Mouse (Mus musculus) liver, postnatal 0 days (tissue): ENCODE measurements around the gene H2-M5. TPM values are rescaled to one million over a fixed set of nuclear protein-coding genes. Genes with fewer than 3 reads are reported as not detected.
"Not testable (repeated sequence)": the region's sequence is repeated elsewhere in the genome, so short reads cannot be mapped to it uniquely, and the experiment has no call there.

Source experiments
- ATAC-seq: fragments of 200-750 bp; cut with Nextera tagmentation; 2 replicates; pipeline ENCODE4 v1.8.0; 2017; ENCODE audit warnings: mild to moderate bottlenecking, moderate library complexity
- DNase-seq: peaks from one replicate; pipeline ENCODE4 v3.0.0-alpha.2; 2016
- H3K27ac ChIP-seq: fragments of 300-500 bp; sonication (generic); 2 replicates; pipeline ENCODE4 v1.5.1; 2014; ENCODE audit warnings: antibody characterized with exemption, moderate library complexity, mild to moderate bottlenecking, low read depth
- H3K27me3 ChIP-seq: fragments of 300-500 bp; sonication (generic); 2 replicates; pipeline ENCODE4 v1.6.1; 2014; ENCODE audit warnings: low read length, control low read depth, mixed read lengths; ENCODE audit not compliant: insufficient read depth
- H3K36me3 ChIP-seq: fragments of 300-500 bp; sonication (generic); replicated peaks from 2 replicates; pipeline ENCODE4 v1.6.1; 2014; ENCODE audit warnings: mild to moderate bottlenecking, control low read depth, low read length, moderate library complexity, mixed read lengths; ENCODE audit not compliant: insufficient read depth
- H3K4me1 ChIP-seq: fragments of 300-500 bp; sonication (generic); 2 replicates; pipeline ENCODE4 v1.6.1; 2014; ENCODE audit warnings: antibody characterized with exemption, mild to moderate bottlenecking, control low read depth; ENCODE audit not compliant: insufficient read depth
- H3K4me2 ChIP-seq: fragments of 300-500 bp; sonication (generic); 2 replicates; pipeline ENCODE4 v1.6.1; 2014; ENCODE audit warnings: low read depth, mild to moderate bottlenecking, low read length, moderate library complexity, mixed read lengths
- H3K4me3 ChIP-seq: fragments of 300-500 bp; sonication (generic); 2 replicates; pipeline ENCODE4 v1.5.1; 2014; ENCODE audit warnings: low read depth, low read length
- H3K9ac ChIP-seq: fragments of 300-500 bp; sonication (generic); replicated peaks from 2 replicates; pipeline ENCODE4 v1.6.1; 2014; ENCODE audit warnings: mild to moderate bottlenecking, moderate library complexity
- H3K9me3 ChIP-seq: fragments of 300-500 bp; sonication (generic); 2 replicates; pipeline ENCODE4 v1.6.1; 2016; ENCODE audit warnings: mild to moderate bottlenecking, control low read depth, low read length, mixed read lengths
- CTCF ChIP-seq: sonication (generic); IDR thresholded peaks from 2 replicates; pipeline ENCODE4 v1.5.1; 2016; ENCODE audit warnings: antibody characterized with exemption, low read depth
- EP300 ChIP-seq: IDR thresholded peaks from 2 replicates; pipeline ENCODE4 v1.6.1; 2016; ENCODE audit warnings: antibody characterized with exemption, low read depth, mild to moderate bottlenecking
- WGBS: fragments of 180-500 bp; shearing (Covaris S2); extraction: QIAGEN DNeasy Blood & Tissue Kit; methylation state at CpG from one replicate; pipeline ENCODE4 v1.1.7; 2014; ENCODE audit not compliant: insufficient replicate concordance; 5-methylcytosine and 5-hydroxymethylcytosine counted together
- polyA plus RNA-seq: library from polyadenylated mRNA; unstranded; fragments of >200 nt; fragmentation: Nextera tagmentation; extraction: Ambion mirVana; gene quantifications from 2 replicates; pipeline ENCODE4 v1.2.1, GENCODE M21; 2015

H2-M5 gene
- polyA plus RNA-seq, 1 experiment from 2014 or later, result not detected

- H3K4me2 ChIP-seq, result no peak within 1 kb of the TSS
- H3K27ac ChIP-seq, result no peak within 1 kb of the TSS
- H3K9me3 ChIP-seq, result no peaks in the 10 kb centered on the region
- no peak for DNase-seq
- no peaks in the 10 kb centered on the region for H3K36me3 ChIP-seq
- no peaks in the 10 kb centered on the region for H3K4me1 ChIP-seq
- H3K4me3 ChIP-seq, result no peak within 1 kb of the TSS
- no peak within 1 kb of the TSS for H3K9ac ChIP-seq
- no peak for TF ChIP-seq EP300
- no peak for TF ChIP-seq CTCF
- 62% methylated on average over 9 of the region's 9 CpGs for WGBS
- H3K27me3 ChIP-seq, result no peaks in the 10 kb centered on the region
- no peak for ATAC-seq
Observed at GRCm38 (mm10) chr17:37022628-37023576, 33.6 kb upstream of the H2-M5 start, which contains the start of gene Mog. Gene Mog, minus strand, starts transcription at chr17:37023398.

DNA sequence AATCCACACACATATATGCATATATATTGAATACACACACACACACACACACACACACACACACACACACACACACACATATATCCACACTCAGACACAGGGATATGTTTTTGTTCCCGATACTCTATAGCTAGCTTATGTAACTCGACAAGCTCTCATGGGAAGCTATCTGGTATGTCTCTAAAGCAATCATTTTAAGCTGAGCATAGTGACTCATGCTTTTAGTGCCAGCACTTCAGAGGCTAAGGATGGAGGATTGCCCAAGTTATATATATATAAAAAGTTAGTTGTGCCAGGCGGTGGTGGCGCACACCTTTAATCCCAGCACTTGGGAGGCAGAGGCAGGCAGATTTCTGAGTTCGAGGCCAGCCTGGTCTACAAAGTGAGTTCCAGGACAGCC is 29.9 kb upstream of the H2-M5 start:
- H3K4me1 ChIP-seq, H3K4me2 ChIP-seq, H3K27ac ChIP-seq, H3K27me3 ChIP-seq, H3K9ac ChIP-seq, DNase-seq, H3K4me3 ChIP-seq, H3K36me3 ChIP-seq, ATAC-seq, H3K9me3 ChIP-seq: not testable (repeated sequence)
- WGBS, result 89% methylated on average over 5 of the region's 5 CpGs

GRCm38 (mm10) chr17:37018328-37018727 is 29.0 kb upstream of the H2-M5 start:
- no peak overlapping the region for H3K4me2 ChIP-seq
- no peaks in the 10 kb centered on the region for H3K9me3 ChIP-seq
- TF ChIP-seq CTCF (no peak), EP300 (no peak)
- 71% methylated on average over 3 of the region's 3 CpGs for WGBS
- no peaks in the 10 kb centered on the region for H3K4me1 ChIP-seq
- no peaks in the 10 kb centered on the region for H3K27me3 ChIP-seq
- no peak for ATAC-seq
- no peak overlapping the region for H3K27ac ChIP-seq
- DNase-seq, result no peak
- no peaks in the 10 kb centered on the region for H3K36me3 ChIP-seq
- no peak overlapping the region for H3K9ac ChIP-seq
- H3K4me3 ChIP-seq, result no peak overlapping the region

DNA sequence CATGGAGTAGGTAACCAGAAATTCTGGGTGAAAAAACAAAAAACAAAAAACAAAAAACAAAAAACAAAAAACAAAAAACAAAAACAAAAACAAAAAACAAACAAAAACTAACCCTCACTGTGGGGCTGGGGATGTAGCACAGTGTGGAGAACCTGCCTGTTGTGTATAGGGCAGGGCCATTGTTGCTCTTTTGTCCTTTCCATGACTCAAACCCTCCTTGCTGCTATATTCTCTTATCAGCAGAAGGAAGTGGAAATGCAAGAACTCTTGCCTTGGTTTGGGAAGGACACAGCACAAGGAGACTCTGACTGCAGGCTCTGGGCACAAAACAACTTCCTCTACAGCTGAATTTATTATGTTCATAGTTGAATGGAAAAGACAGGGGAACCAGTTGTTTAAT is 27.0 kb upstream of the H2-M5 start:
- TF ChIP-seq CTCF, result no peak
- no peak for TF ChIP-seq EP300
- DNase-seq (no peak), ATAC-seq (no peak)
- H3K9ac ChIP-seq, result no peak overlapping the region
- H3K36me3 ChIP-seq, result no peaks in the 10 kb centered on the region
- no peaks in the 10 kb centered on the region for H3K27me3 ChIP-seq
- no peak overlapping the region for H3K4me2 ChIP-seq
- H3K4me1 ChIP-seq, result no peaks in the 10 kb centered on the region
- H3K27ac ChIP-seq, result no peak overlapping the region
- H3K4me3 ChIP-seq, result no peak overlapping the region
- H3K9me3 ChIP-seq, result no peaks in the 10 kb centered on the region

GRCm38 (mm10) chr17:37012141-37012540 is 22.8 kb upstream of the H2-M5 start:
- Histone ChIP-seq H3K4me2 (no peak overlapping the region), H3K27me3 (no peaks in the 10 kb centered on the region), H3K4me1 (no peaks in the 10 kb centered on the region), H3K4me3 (no peak overlapping the region), H3K9me3 (no peaks in the 10 kb centered on the region), H3K9ac (no peak overlapping the region), H3K36me3 (no peaks in the 10 kb centered on the region), H3K27ac (no peak overlapping the region)
- TF ChIP-seq CTCF (no peak), EP300 (no peak)
- ATAC-seq (no peak), DNase-seq (no peak)
- WGBS, result 52% methylated on average over 5 of the region's 5 CpGs

- no peak overlapping the region for H3K4me2 ChIP-seq
- WGBS, result 76% methylated on average over 3 of the region's 3 CpGs
- TF ChIP-seq EP300 (no peak), CTCF (no peak)
- no peaks in the 10 kb centered on the region for H3K36me3 ChIP-seq
- H3K27me3 ChIP-seq, result no peaks in the 10 kb centered on the region
- no peaks in the 10 kb centered on the region for H3K9me3 ChIP-seq
- H3K4me3 ChIP-seq, result no peak overlapping the region
- ATAC-seq (no peak), DNase-seq (no peak)
- no peaks in the 10 kb centered on the region for H3K4me1 ChIP-seq
- H3K9ac ChIP-seq, result no peak overlapping the region
- H3K27ac ChIP-seq, result no peak overlapping the region
Observed at GRCm38 (mm10) chr17:37011719-37012118, 22.4 kb upstream of the H2-M5 start.
